Mouse (Mus musculus) CD4-positive helper T cell, adult 2 months (primary cell): Measurements from ENCODE around the gene Bglap3.
"Not testable (repeated sequence)": the region's sequence is repeated elsewhere in the genome, so short reads cannot be mapped to it uniquely, and the experiment has no call there.

Experiments
- DNase-seq: peaks from one replicate; pipeline ENCODE4 v3.0.0-alpha.2; 2012; ENCODE audit warnings: low read depth, missing footprints, low spot score

The Bglap3 gene

DNA sequence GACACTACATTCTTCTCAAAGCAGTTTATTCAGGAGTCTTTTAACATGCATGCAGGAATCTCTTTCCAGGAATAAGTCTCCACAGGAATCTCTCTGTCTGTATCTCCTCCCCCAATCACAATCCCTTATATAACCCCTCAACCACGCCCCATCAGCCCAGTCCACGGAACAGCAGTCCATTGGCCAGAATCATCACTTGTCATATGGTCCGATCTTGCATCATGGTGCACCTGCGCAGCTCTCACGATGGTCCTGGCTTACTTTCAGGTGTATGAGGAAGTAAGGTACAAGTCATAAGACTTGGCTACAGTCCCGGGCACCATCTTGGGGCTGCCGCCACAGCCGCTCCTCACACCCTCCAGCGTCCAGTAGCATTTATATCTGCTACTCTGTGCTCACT lies at the start of gene Bglap3:
Gene Bglap3, minus strand, starts transcription at position 101 of the 400 bp plus-strand sequence.
- not testable (repeated sequence) for DNase-seq

DNA sequence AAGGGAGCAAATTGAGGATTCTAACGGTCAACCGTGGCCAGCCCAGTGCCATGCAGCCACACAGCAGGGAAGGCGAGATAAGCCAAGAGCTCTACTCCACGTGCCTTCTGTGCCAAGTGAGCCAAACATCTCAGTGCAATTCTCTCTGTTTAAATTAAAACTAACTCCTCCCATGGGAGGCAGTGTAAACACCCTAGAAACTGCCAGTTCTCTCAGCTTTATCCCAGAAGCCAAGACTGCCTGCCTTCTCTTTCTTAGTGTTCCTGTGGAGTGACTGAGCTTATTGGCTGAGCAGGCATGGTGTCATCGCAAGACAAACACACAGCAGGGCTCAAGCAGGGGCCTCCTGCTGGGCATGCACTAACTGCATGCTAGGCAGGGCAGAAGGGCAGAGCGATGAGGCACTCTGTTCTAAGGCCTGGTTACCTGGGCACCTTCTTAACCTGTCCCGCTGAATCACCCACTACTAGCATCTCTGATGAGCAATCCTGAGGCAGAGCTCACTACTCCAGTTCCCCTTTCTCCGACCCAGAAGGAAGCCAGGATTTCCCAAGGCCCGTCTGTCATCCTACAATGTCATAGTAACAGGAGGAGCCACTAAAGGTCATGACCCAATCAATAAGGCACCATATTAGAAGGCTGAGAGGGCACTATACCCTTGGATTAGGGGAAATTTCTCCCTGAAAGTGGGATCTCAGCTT lies 49.6 kb upstream of the Bglap3 start:
- no peak for DNase-seq

DNA sequence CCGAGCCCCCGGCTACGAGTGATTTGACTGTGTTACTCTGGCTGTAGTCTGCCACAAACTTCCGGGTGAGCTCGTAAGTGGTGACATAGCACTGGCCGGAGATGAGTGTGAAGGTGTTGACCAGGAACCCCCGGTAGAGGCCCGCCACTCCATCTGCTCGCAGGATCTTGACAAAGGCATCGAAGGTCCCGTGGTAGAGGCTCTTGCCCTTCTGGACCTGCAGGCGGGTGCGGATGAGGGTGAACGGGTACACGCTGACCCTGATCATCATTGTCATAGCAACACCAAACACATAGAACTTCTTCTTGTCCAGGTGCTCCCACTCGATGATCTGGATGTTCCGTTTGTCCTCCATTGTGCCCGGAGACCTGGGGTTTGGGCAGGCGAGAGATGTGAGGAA lies 48.2 kb upstream of the Bglap3 start:
- no peak for DNase-seq

DNA sequence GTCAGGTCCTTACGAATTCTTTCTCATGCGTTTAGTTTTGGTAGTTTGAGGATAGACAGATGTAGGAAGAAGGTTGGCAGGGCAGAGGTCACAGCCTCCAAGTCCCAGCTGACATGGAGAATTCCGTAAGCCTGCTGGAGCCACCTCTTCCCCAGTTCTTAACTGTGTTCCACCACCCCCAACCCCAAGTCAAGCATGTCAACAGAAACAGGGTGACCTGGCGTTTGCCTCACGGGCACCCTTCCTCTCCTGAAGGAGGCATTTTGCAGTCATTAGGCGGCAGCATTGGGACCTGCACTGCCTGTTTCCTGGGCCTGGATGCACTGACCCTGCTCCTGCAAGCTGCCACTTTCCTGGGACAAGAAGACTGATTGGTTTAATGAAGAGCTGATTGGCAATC lies 45.5 kb upstream of the Bglap3 start:
- no peak for DNase-seq

DNA sequence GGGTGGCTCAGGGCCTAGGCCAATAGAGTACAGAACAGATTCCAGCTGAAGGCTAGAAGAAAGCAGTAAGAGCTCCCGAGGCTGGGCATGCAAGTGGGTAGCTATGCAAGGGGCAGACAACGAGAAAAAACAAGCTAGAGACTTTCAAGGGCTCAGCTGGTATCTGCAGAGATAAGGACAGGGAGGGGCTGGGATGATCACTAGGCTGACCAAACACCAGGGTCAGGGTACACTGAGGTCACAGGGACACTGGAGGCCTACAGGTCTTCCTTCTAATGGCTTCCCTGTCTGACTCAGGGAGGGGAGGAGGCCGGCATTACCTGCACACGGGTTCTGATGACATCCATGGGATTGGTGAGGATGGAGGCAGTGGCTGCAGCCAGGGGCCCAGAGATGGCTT lies 43.1 kb upstream of the Bglap3 start:
- no peak for DNase-seq

DNA sequence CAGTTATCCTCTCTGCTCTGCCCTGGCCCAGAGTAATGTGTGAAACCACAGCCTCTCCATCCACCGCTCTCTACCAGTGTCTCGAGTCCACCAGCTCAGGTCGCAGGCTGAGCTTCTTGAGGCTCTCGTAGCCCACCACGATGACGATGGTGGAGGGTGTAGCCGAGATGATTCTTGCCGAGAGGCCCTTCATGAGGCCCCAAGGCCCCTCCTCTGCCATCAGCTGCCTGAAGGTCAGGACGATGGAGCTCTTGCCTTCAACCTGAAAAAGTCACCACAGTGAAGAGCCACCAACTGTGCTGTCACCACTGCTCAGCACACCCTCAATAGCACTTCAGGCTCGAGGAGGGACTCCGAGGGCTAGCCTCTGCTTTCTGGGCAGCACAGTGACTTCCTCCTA lies 40.1 kb upstream of the Bglap3 start:
- DNase-seq: no peak

DNA sequence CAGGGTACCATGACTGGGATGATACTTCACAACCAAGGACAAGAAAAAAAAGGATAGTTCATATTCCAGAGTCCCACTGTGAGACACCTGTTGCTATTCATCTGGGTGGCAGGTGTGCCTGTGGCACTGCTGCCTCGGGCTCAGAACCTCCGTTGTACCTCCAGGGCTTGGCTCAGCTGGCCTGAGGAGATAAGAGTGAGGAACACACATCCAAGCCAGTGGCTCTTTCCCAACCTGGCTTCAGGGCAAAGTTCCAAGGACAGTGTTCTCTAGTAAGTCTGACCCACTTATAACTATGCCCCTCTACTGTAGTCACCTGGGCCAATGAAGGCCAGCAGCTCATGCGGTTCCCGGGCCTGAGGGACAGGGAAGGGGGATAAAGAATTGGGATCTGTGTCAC lies 39.1 kb upstream of the Bglap3 start:
- no peak for DNase-seq

DNA sequence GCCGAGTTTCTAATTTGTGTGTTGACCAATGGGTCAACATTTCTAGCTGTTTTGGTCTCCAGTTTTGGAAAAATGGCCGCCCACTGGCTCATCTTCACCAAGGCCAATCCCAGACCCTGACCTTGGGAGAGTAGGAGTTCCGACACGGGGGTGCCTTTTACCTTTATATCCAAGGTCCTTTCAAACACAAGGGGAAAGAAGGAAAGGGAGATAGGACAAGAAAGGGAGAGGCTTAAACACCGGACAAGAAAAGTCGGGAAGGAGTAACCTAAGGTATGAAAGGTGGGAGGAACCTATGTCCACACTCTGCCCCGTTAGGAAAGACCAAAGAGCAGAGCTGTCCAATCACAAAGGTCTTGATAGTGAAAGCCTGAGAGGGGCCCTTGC lies 38.1 kb upstream of the Bglap3 start:
- no peak for DNase-seq

DNA sequence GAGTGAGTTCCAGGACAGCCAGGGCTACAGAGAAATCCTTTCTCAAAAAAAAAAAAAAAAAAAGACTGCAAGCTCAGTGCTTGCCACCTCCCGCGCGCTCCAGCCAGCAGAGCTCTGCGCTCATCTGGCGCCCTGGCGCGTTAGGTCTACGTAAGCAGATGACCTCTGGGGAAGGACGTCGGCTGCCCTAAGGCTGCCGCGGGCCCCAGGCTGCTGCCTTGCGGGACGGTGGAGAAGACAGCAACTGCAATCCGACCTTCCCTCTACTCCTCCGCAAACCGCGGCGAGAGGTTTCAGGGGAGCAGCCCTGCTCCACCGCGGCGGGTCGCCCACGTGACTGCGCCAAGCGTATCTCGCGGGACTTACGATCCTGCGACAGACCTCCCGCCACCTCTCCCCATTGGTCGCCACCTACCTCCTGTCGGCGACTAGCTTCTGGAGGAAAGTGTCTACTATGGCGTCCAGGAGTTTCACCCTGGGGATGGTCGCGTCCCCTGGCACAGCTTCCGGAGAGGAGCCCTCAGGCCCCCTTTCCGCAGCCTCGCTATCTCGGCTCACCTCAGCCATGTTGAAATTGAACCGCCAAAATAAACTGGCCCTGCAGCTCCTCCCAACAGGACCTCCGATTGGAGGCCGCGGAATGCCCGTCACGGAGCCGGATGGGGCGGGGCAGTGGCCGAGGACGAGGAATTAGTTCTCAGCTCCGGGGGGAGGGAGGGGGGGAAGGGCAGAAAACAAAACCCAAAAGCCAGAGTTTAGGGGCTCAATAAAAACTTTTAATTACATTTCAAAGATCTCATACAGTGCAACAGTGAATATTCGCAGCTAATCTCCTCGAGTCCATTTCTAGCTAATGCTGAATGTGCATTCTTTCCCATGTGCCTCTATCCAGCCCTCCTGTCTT lies 37.5 kb upstream of the Bglap3 start, which contains the start of gene Pmf1:
Gene Pmf1, minus strand, starts transcription at position 591 of the 904 bp plus-strand sequence.
- DNase-seq: peak; percentile 95

DNA sequence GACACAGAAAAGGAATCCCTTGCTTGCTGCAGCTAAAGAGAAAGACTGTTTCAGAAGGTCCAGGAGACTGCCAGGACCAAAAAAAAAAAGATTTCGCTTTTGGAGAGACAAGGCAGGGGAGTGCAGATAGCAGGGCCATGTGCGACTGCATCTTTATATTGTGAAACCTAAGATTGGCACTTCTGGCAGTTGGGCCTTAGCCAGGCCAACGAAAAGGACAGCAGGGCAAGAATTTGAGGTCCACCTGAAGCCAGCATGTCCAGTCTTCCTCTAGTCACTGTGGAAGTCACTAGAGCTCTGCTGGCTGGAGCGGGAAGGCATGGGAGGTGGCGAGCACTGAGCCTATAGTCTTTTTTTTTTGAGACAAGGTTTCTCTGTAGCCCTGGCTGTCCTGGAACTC lies 36.4 kb upstream of the Bglap3 start:
- no peak for DNase-seq

DNA sequence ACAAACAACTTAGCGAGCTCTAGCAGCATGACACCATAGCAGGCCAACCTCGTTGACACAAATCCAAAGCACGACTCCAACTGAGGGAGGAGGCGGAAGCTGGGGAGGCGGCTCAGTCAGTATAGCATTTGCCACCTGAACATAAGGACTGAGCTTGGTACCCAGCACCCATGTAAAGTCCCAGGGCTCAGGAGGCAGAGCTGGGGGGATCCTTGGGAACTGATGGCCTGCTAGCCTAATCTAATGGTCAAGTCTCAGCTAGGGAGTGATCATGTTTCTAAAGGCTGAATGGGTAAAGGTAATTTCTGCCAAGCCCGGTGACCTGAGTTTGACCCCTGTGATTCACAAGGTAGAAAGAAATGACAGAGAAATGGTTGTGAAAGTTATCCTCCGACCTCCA lies 35.0 kb upstream of the Bglap3 start:
- no peak for DNase-seq

DNA sequence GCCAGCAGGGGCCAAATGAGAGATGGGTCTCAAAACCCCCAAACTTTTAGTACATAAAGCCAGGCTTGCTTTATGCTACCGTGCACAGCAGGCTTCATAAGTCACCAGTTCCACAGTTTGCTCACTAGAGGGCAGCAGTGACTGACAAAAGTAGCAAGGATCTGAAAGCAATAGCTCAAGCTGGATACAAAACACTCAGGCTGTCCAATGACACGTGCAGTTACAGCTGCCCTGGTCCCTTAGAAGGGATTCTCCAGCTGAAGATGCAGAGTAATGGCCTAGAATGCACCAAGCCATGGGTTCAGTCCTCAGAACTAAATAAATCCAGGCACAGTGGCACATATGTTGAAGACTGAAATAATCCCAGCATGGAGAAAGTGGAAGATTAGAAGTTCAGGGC lies 34.5 kb upstream of the Bglap3 start:
- peak; percentile 82 for DNase-seq

DNA sequence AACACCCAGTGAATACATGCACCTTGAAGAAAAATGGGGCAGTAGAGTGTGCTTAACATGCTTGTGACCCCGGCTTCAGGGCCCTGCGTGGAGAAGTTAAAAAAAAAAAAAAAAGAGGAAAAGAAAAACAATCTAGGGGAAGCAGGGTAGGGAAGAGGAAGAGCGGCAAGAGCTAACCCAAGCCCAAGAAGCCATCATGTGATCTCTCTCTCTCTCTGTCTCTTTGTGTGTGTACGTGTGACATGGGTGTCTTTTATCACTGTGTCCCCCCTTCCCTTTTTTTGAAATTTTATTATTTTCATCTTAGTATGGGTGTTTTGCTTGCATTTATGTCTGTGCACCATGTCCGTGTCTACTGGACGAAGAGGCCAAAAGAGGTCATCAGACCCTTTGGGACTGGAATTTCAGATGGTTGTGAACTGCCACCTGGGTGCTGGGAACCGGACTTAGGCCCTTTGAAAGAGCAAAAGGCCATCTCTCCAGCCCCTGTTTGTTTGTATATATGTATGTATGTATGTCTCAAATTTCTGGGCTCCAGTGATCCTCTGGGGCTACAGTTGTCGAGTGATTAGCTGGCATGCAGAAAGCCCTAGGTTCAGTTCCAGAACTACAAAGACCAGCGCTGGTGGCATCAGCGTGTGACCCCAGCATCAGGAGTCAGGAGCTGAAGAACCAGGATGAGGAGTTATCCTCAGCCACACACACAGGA lies 31.1 kb upstream of the Bglap3 start:
- DNase-seq: no peak

DNA sequence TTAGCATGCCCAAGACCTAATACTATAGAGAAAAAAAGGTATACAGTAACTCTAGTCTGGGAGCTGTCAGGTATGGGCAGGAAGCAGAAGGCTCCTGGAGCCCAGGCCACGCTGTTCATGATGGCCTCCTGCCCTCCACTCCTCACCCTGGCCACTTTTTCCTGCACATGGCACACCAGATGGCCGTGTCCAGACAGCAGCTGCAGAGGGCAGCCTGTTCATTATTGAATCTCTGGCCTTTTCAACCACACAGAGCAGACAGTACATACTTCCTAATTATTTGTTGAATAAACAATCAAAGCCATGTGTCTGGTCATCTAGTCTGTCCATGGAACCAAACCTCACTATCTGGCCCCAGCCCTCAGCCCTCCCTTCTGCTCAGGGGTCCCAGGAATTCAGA lies 26.1 kb upstream of the Bglap3 start:
- no peak for DNase-seq

DNA sequence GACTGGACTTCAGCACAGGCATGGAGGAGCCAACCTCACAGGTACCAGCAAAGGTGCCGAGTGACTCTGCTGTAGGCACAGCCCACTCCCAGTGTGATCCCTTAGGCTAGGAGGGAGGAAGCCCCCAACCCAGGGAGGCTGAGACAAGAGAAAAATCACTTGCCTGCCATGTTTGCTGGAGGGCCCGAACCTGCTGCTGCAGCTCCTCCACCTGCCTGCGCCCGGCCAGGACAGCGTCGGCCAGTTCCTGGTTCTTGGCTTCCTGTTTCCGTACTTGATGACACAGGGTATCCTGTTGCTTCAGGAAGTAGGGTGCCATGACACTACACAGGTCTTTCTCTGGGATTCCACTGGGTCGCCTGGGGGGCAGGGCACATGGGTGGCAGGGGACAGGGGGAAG lies 23.2 kb upstream of the Bglap3 start:
- DNase-seq: no peak

DNA sequence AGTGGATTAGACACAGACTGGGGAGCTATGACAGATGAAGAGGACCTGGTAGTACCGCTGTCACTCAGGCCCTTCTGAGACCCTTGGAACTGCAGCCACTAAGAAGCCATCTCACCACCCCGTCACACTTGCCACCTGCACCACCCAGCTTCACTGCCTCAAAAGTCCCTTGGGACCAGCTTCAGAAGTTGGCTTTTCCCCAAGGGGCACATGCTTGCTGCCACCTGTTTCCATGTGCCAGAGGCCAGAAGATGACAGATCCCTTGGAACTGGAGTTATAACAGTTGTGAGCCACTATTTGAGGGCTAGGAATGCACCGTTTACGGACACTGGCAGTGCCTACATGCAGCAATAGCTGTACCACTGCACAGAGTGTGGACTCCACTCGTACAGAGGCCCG lies 22.7 kb upstream of the Bglap3 start:
- DNase-seq: no peak

DNA sequence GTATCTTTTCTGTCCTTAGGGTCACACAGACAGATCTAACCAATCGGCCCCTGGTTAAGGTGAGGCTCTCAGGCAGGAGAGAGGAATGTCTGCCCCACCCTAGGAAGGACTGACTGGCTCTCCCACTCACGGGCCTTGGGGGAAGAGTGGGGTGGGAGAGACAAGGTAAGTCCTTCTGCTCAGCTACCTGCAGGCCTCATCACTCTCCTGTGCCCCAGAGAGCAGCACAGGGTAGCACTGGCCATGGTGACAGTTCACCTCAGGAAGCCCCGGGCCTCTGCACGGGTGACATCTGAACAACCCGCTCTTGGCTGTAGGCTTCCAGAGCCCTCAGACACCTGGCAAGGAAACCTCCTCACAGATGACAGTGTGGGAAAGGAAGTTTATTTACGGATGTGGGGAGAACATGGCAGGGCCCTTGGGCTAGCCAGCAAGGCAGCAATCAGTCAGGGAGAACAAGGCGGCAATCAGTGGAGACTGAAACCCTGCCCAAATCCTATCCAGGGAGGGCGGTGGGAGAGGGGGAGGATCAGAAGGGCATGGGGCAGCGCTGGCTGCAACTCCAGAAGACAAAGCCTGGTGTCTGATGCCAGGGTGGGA lies 21.3 kb upstream of the Bglap3 start:
- no peak for DNase-seq

DNA sequence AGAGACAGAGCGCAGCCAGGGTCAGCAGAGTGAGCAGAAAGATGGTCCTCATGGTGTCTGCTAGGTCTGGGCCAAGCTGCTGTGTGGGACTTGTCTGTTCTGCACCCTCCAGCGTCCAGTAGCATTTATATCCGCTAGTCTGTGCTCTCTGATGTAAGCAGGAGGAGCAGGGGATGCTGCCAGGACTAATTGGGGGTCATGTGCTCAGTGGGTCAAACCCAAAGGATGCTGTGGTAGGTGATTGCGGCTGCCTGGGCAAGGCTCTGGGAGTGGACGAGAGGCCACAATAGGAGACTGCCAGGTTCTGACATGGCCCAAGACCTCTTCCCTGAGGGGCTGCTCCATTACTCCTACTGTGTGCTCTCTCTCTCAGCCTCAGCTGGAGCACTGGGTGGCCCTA lies 11.8 kb upstream of the Bglap3 start, which contains the start of gene Bglap:
Gene Bglap, minus strand, starts transcription at position 101 of the 400 bp plus-strand sequence.
- DNase-seq: no peak

DNA sequence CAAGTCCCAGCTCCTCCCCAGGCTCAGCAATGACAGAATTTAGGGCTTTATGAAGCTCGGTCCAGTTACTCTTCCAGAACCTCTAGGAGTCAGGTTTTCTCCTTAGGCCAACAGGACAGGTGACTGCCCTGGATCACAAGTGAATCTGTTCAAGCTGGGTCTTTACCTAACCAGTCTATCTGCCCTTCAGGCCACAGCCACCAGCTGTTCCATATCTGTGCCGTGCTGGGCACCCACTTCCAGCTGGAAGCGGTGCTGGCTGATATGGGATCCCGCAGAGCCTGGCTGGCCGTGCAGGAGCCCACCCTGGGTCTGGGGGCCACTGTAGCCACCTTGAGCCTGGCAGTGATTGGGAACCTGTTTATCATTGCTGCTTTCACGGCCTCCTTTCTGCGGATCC lies 9.8 kb upstream of the Bglap3 start:
- DNase-seq: not testable (repeated sequence)

DNA sequence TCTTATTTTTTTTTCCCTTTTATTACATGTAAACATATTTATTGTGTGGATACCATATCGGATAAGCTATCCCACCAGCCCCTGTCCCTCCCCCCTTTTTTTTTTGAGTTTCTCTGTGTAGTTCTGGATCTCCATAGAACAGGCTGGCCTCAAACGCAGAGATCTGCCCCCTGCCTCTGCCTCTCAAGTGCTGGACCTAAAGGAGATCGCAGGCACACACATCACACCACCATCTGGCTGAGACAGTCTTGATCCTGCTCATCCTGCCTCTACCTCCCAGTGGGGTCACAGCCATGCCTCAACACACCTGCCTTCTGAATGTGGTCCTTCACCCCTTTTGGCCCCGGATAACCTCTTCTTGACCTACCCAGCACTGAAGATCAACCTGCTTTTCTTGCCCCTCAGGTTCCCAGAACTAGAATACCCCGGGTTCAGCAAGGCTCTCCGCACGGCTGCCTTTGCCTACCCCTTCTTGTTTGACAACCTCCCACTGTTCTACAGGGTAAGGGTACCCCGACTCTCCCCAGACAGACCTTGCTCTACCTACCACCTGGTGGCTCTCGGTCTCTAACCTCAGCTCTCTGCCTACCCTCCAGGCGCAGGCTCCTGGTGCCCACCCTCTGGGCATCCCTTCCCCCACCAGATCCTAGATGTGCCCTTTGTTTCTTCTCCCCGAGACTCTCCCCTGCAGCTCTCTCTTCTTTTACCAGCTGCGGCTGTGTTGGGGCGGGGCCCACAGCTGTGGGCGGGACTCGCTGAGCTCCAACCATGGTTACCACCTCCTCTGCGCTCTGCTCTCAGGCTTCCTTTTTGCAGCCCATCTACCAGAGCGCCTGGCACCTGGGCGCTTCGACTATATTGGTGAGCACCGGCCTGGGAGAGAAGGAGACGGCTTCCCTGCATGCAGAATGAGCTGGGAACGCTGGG lies 9.1 kb upstream of the Bglap3 start:
- DNase-seq: peak; percentile 72

DNA sequence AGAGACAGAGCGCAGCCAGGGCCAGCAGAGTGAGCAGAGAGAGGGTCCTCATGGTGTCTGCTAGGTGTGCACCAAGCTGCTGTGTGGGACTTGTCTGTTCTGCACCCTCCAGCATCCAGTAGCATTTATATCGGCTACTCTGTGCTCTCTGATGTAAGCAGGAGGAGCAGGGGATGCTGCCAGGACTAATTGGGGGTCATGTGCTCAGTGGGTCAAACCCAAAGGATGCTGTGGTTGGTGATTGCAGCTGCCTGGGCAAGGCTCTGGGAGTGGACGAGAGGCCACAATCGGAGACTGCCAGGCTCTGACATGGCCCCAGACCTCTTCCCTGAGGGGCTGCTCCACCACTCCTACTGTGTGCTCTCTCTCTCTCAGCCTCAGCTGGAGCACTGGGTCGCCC lies 6.1 kb upstream of the Bglap3 start, which contains the start of gene Bglap2:
Gene Bglap2, minus strand, starts transcription at position 101 of the 400 bp plus-strand sequence.
- DNase-seq: not testable (repeated sequence)
